Mouse (Mus musculus) stomach, adult 2 months (tissue): Measurements from ENCODE around the gene Rabl6. TPM values are rescaled to one million over a fixed set of nuclear protein-coding genes. Genes with fewer than 3 reads are reported as not detected.

Experiments used
- polyA plus RNA-seq: library from polyadenylated mRNA; depleted of rRNA; stranded (reverse); fragments of >200 nt; gene quantifications from 2 replicates; pipeline ENCODE4 v1.2.3, GENCODE M21; 2012; rRNA removed

The Rabl6 gene
- polyA plus RNA-seq, result 34.2 and 35.2 TPM in 2 replicates

GRCm38 (mm10) chr2:25607761-25608622 is at the start of gene Rabl6:
Gene Rabl6 (minus strand): TSS chr2:25608521.

GRCm38 (mm10) chr2:25657652-25658051 is 49.3 kb upstream of the Rabl6 start, which contains the start of gene Lcn5:
Gene Lcn5 (plus strand): TSS chr2:25657952.

GRCm38 (mm10) chr2:25652902-25653301 is 44.6 kb upstream of the Rabl6 start, which contains the start of gene Lcn8:
Gene Lcn8 (plus strand): TSS chr2:25653120.

GRCm38 (mm10) chr2:25627811-25628210 is 19.5 kb upstream of the Rabl6 start, which contains the start of gene Fcna:
Gene Fcna (minus strand): TSS chr2:25628030.

GRCm38 (mm10) chr2:25621229-25622200 is 13.2 kb upstream of the Rabl6 start, which contains the start of gene Tmem141:
Gene Tmem141 (minus strand): TSS chr2:25622005.

GRCm38 (mm10) chr2:25617578-25617977 is 9.3 kb upstream of the Rabl6 start, which contains the start of gene Ccdc183:
Gene Ccdc183 (minus strand): TSS chr2:25617678.

GRCm38 (mm10) chr2:25581294-25581864 is 26.9 kb downstream of the Rabl6 start, which contains the start of gene Ajm1:
Gene Ajm1 (minus strand): TSS chr2:25581757.

GRCm38 (mm10) chr2:25574579-25575431 is 33.5 kb downstream of the Rabl6 start, which contains the start of the genes Mamdc4 and Phpt1:
Gene Mamdc4 (minus strand): TSS chr2:25574845.
Gene Phpt1 (minus strand): TSS chr2:25575224.

GRCm38 (mm10) chr2:25557221-25557963 is 50.9 kb downstream of the Rabl6 start, which contains the start of gene Edf1:
Gene Edf1 (plus strand): TSS chr2:25557847.

GRCm38 (mm10) chr2:25546811-25547491 is 61.4 kb downstream of the Rabl6 start, which contains the start of gene Traf2:
Gene Traf2 (minus strand): TSS chr2:25546940.

Other genes starting within 250 kb of the Rabl6 start
- gene Uap1l1, start 242.8 kb downstream of the Rabl6 start, polyA plus RNA-seq, result 26.9 and 89.2 TPM in 2 replicates
- gene Sapcd2, start 236.2 kb downstream of the Rabl6 start, polyA plus RNA-seq, result 16.2 and 18.1 TPM in 2 replicates
- gene Entpd2, start 212.6 kb downstream of the Rabl6 start, polyA plus RNA-seq, result 38.6 and 41.0 TPM in 2 replicates
- 181 and 297 TPM in 2 replicates for gene Npdc1, start 209.2 kb downstream of the Rabl6 start, polyA plus RNA-seq
- gene Fut7, start 185.3 kb downstream of the Rabl6 start, polyA plus RNA-seq, result 0.11 and 0.24 TPM in 2 replicates
- 17.6 and 31.4 TPM in 2 replicates for gene Abca2, start 179.8 kb downstream of the Rabl6 start, polyA plus RNA-seq
- 208 and 316 TPM in 2 replicates for gene Clic3, start 151.7 kb downstream of the Rabl6 start, polyA plus RNA-seq
- gene Paxx, start 147.4 kb downstream of the Rabl6 start, polyA plus RNA-seq, result 60.7 and 89.3 TPM in 2 replicates
- 2.0 and 3.4 TPM in 2 replicates for gene Ptgds, start 138.5 kb downstream of the Rabl6 start, polyA plus RNA-seq
- 0.26 TPM in 1 of 2 replicates, not detected in the other for gene Lcn12, start 114.6 kb downstream of the Rabl6 start, polyA plus RNA-seq
- gene Fbxw5, start 107.8 kb downstream of the Rabl6 start, polyA plus RNA-seq, result 31.7 and 32.1 TPM in 2 replicates
- gene C8g, start 106.8 kb downstream of the Rabl6 start, polyA plus RNA-seq, result 0.94 and 1.9 TPM in 2 replicates
- 5.6 and 6.2 TPM in 2 replicates for gene Traf2, start 61.6 kb downstream of the Rabl6 start, polyA plus RNA-seq
- 53.7 and 66.4 TPM in 2 replicates for gene Edf1, start 50.7 kb downstream of the Rabl6 start, polyA plus RNA-seq
- 0.94 and 1.5 TPM in 2 replicates for gene Mamdc4, start 33.7 kb downstream of the Rabl6 start, polyA plus RNA-seq
- 15.1 and 16.4 TPM in 2 replicates for gene Phpt1, start 33.3 kb downstream of the Rabl6 start, polyA plus RNA-seq
- 3.4 and 4.3 TPM in 2 replicates for gene Ajm1, start 26.8 kb downstream of the Rabl6 start, polyA plus RNA-seq
- not detected in 2 replicates for gene Ccdc183, start 9.2 kb upstream of the Rabl6 start, polyA plus RNA-seq
- 11.7 and 12.7 TPM in 2 replicates for gene Tmem141, start 13.5 kb upstream of the Rabl6 start, polyA plus RNA-seq
- gene Fcna, start 19.5 kb upstream of the Rabl6 start, polyA plus RNA-seq, result 2.1 and 3.0 TPM in 2 replicates
- gene Lcn8, start 44.6 kb upstream of the Rabl6 start, polyA plus RNA-seq, result 2.0 TPM in 1 of 2 replicates, not detected in the other
- 2.0 TPM in 1 of 2 replicates, not detected in the other for gene Lcn5, start 49.4 kb upstream of the Rabl6 start, polyA plus RNA-seq
- gene Lcn6, start 68.3 kb upstream of the Rabl6 start, polyA plus RNA-seq, result 0.17 TPM in 1 of 2 replicates, not detected in the other
- 0.40 TPM in 1 of 2 replicates, not detected in the other for gene Lcn10, start 74.2 kb upstream of the Rabl6 start, polyA plus RNA-seq
- gene Obp2a, start 91.5 kb upstream of the Rabl6 start, polyA plus RNA-seq, result 0.59 and 2.0 TPM in 2 replicates
- 31.9 and 46.7 TPM in 2 replicates for gene Bmyc, start 98.2 kb upstream of the Rabl6 start, polyA plus RNA-seq
- not detected in 2 replicates for gene Obp2b, start 128.5 kb upstream of the Rabl6 start, polyA plus RNA-seq
- not detected in 2 replicates for gene Lcn3, start 157.0 kb upstream of the Rabl6 start, polyA plus RNA-seq
- not detected in 2 replicates for gene Lcn11, start 168.5 kb upstream of the Rabl6 start, polyA plus RNA-seq
- gene Gm13539, start 173.7 kb upstream of the Rabl6 start, polyA plus RNA-seq, result not detected in 2 replicates
- gene Glt6d1, start 207.3 kb upstream of the Rabl6 start, polyA plus RNA-seq, result not detected in 2 replicates
- 0.91 TPM in 1 of 2 replicates, not detected in the other for gene Lcn9, start 214.6 kb upstream of the Rabl6 start, polyA plus RNA-seq
- not detected in 2 replicates for gene Sohlh1, start 238.7 kb upstream of the Rabl6 start, polyA plus RNA-seq